Mouse (Mus musculus) MEL-GATA-1-ER (cell line): ENCODE data around the gene Vinac1.
"Not testable (repeated sequence)": the region's sequence is repeated elsewhere in the genome, so short reads cannot be mapped to it uniquely, and the experiment has no call there.

Source experiments
- DNase-seq: peaks from one replicate; pipeline ENCODE4 v3.0.0-alpha.2; 2012; ENCODE audit warnings: low read depth; ENCODE audit errors: extremely low read depth

Gene Vinac1

DNA sequence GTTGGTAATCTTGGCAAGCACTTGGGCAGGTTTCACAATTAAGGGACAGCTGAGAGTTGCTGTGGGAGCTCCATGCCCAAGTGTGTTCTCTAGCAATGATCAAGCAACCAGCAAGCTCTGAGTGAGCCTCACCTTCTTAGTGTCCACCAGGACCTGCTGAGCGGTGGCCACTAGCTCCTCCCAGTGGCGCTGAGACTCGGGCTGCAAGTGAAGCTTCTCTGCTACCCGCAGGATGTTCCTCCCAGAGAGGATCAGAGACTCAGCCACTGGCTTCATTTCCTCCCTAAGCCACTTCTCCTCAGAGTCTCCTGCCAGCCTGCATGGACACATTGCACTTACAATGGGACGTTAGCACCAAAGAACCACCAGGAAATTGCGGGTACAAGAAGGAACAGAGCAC, 7.4 kb downstream of the Vinac1 start:
- no peak for DNase-seq

GRCm38 (mm10) chr2:129038937-129039631, 8.9 kb downstream of the Vinac1 start:
- DNase-seq: no peak

GRCm38 (mm10) chr2:129038426-129038936, 9.5 kb downstream of the Vinac1 start:
- no peak for DNase-seq

DNA sequence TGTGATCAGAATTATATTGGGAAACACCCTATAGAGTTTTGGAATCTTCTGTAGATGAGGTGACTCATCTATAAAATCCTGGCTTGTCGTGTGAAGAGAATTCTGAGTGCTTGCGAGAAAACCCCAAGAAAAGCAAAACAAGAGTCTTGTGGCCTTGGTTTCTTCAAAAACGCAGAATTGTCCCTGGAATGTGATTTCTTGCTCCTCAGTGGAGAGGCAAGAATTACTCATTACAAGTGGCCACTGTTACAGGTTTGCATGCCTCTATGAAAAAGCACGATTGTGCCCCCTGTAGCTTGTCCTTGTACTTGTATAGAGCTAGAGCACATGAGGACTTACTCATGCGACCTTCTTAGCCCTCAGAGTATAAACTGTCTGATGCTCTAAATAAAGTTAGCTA, 12.6 kb downstream of the Vinac1 start:
- DNase-seq: no peak

DNA sequence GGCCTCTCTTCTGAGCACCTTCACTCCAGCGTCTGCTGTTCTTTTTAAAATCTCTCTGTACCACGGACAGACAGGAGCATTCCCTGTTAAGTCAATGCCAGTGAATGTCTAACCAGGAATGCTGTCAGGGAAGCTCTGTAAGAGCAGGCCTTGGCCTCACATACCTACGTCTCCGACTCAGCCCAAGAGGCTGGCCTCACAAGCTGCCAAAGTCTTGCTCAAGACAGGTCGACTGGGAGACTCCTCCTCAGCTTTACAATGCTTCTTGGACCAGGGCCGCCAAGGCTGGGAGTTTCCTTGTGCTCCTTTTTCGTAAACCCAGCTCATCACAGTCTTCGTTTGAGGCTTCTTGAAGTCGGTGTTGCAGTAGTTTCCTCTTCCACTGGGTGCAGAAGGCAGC, 23.2 kb downstream of the Vinac1 start:
- DNase-seq: no peak

DNA sequence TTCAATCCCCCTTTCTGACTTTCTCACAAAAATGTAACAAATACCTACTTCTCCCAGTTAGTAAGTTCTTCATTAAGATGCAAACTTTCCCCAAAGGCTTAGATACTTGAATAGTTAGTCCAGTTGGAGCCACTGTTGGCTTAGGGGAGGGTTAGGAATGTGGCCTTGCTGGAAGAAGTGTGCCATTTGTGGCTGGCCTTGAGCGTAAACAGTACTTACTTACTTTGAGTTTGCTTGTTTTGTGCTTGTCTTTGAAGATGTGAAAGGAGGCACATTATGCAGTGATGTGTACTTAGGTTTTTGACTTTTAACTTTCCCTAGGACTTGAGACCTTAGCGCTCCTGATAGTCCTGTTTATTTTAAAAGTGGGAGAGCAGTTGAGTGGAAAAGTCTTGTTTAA, 27.9 kb downstream of the Vinac1 start:
- DNase-seq: no peak

- DNase-seq: not testable (repeated sequence)
Observed at GRCm38 (mm10) chr2:129008867-129009266, 39.1 kb downstream of the Vinac1 start.

GRCm38 (mm10) chr2:129006194-129006749, 41.7 kb downstream of the Vinac1 start:
- peak; percentile 17 for DNase-seq

DNA sequence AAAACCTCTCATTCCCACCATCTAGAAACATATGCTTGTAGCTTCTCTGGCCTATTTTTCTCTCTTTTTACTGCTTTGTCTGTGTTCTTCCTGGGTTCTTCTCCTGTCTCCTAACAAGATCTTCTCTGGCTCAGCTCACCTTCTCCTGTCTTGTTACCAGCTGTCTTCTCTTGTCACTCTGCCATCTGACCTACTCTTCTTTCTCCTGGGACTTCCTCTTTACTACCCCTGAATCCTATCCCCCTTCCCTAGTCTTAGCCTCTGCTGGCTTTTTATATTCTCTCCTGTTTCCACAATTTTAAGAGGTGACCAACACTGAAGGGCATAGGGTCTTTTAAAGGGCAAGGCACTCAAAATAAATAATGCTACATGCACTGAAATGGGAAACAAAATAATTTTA, 43.1 kb downstream of the Vinac1 start:
- peak; percentile 27 for DNase-seq

DNA sequence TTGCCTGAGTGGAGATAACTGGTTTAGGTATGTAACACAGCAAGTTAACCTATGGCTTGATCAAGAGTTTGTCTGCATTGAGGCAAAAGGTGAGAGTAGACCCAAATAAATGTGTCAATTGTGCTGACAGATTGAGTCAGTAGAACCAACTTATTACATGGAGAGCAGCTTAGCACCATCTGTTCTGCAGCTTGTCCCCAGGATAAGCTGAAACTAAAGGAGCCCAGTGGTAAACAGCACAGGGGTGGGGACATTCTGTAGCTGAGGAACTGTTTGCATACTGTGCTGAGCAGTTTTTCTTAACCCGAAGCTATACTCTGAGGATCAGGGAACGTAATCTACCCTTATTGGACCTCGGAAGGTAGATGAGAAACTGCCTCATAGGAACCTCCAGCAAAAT, 63.2 kb downstream of the Vinac1 start:
- DNase-seq: no peak

DNA sequence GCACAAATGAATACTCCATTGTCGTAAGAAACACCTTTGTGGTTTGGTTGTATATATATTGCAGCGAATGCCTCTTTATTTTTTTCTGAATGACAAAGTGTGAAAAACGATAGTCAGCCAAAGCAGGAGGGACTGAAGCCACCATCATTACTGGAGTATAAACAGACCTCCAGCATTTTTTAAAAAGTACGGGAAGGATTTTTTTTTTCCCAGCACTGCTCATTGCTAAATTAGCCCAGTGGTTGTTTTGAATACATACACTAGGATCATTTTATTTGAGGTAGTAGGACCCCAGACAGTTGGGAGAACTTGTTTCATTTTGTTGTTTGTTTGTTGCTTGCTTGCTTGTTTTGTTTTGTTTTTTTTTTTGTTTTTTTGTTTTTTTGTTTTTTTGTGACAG, 72.4 kb downstream of the Vinac1 start:
- peak; percentile 28 for DNase-seq
